Mouse (Mus musculus) CH12.LX (cell line): Measurements from ENCODE around the gene Krt20.

Experiments
- CHD2 ChIP-seq: IDR thresholded peaks from 2 replicates; pipeline ENCODE4 v1.6.1; 2011; ENCODE audit warnings: low read length, improper control_type of control experiment
- CTCF ChIP-seq, 2 experiments: IDR thresholded peaks in 1 of 2; conservative IDR thresholded peaks in 1 of 2; 2 replicates each; pipeline ENCODE4 v1.5.1; 2011 to 2012; ENCODE audit warnings: low read depth in 2 of 2, low read length in 2 of 2, improper control_type of control experiment in 1 of 2, inconsistent platforms in 1 of 2, mild to moderate bottlenecking in 1 of 2, moderate library complexity in 1 of 2
- EP300 ChIP-seq: IDR thresholded peaks from 2 replicates; pipeline ENCODE4 v1.6.1; 2011; ENCODE audit warnings: low read length, improper control_type of control experiment
- KAT2A ChIP-seq: IDR thresholded peaks from 2 replicates; pipeline ENCODE4 v1.6.1; 2012; ENCODE audit warnings: low read length, improper control_type of control experiment, inconsistent platforms; ENCODE audit not compliant: insufficient replicate concordance
- MAFK ChIP-seq: IDR thresholded peaks from 2 replicates; pipeline ENCODE4 v1.6.1; 2011; ENCODE audit warnings: low read length, improper control_type of control experiment; ENCODE audit not compliant: insufficient replicate concordance
- MAX ChIP-seq: IDR thresholded peaks from 2 replicates; pipeline ENCODE4 v1.6.1; 2011; ENCODE audit warnings: low read length, improper control_type of control experiment
- MXI1 ChIP-seq: IDR thresholded peaks from 2 replicates; pipeline ENCODE4 v1.6.1; 2011; ENCODE audit warnings: mild to moderate bottlenecking, low read depth, low read length, improper control_type of control experiment
- POLR2A ChIP-seq: IDR thresholded peaks from 2 replicates; pipeline ENCODE4 v1.6.1; 2011; ENCODE audit warnings: low read depth, mild to moderate bottlenecking, improper control_type of control experiment, low read length
- TBP ChIP-seq: conservative IDR thresholded peaks from 2 replicates; pipeline ENCODE4 v1.6.1; 2011; ENCODE audit warnings: low read depth, low read length, improper control_type of control experiment

DNA sequence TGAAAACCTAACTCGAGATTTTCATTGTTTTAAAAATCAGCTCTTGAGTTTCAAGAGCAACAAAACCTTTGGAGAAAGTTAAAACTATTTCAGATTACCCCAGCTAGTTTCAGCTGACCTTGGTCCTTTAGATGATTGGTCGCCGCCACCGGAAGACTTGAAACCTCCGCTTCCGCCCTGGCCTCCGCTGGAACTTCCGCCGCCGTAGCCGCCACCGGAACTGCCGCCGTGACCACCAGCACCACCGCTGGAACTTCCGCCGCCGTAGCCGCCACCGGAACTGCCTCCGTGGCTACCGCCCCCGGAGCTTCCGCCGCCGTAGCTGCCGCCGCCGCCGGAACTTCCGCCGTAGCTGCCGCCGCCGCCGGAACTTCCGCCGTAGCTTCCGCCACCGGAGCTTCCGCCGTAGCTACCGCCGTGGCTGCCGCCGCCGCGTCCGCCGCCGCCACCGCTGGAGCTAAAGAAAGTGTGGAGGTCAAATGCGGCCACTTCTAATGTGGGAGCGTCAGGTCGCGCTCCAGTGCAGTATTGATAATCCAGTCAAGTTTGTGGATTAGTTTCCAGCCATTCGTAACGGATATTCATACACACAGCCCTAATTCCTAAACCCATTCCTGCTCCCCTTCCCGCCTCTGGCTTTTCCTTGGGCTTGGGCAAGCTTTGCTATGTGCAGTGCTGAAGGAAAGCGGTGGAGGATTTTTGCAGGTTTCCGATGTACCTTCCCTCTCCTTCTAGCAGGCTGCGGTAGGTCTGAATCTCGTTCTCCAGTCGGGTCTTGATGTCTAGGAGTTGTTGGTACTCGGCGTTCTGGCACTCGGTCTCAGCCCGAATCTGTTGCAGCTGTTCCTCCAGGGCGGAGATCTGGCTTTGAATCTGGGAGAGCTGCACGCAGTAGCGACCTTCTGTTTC, 51.9 kb downstream of the Krt20 start:
- TF ChIP-seq CTCF (conservative IDR thresholded peaks at IDR 0.05 in 1 of 2, IDR thresholded peaks at IDR 0.05 in 1 of 2; ENCODE audit: low read depth in 2 of 2, low read length in 2 of 2), result no peak
- 0 out of 2 replicates have a peak, but pooled peaks have one; percentile 65 for TF ChIP-seq MXI1
- peak; percentile 86; the same call in 1 of the 2 replicates for TF ChIP-seq KAT2A
- peak; percentile 95 for TF ChIP-seq POLR2A
- TF ChIP-seq TBP, result peak; percentile 78
- no peak for TF ChIP-seq CHD2
- TF ChIP-seq MAFK, result no peak
- TF ChIP-seq EP300, result no peak
- TF ChIP-seq MAX, result no peak
